Mouse (Mus musculus) embryonic facial prominence, embryonic 14.5 days (tissue): ENCODE results near the gene Sema5a. TPM values are rescaled to one million over a fixed set of nuclear protein-coding genes. Genes with fewer than 3 reads are reported as not detected.

Source experiments
- ATAC-seq: fragments of 200-750 bp; cut with Nextera tagmentation; 2 replicates; pipeline ENCODE4 v1.8.0; 2017; ENCODE audit warnings: low read depth, moderate number of reproducible peaks, moderate TSS enrichment
- DNase-seq: peaks from one replicate; pipeline ENCODE4 v3.0.0-alpha.2; 2015; ENCODE audit warnings: low spot score
- H3K27ac ChIP-seq: fragments of 300-500 bp; sonication (generic); replicated peaks from 2 replicates; pipeline ENCODE4 v1.5.1; 2014; ENCODE audit warnings: low read depth, mild to moderate bottlenecking, low read length, moderate library complexity
- H3K27me3 ChIP-seq: fragments of 300-500 bp; sonication (generic); replicated peaks from 2 replicates; pipeline ENCODE4 v1.6.1; 2014; ENCODE audit warnings: low read length; ENCODE audit not compliant: control insufficient read depth, insufficient read depth
- H3K36me3 ChIP-seq: fragments of 300-500 bp; sonication (generic); 2 replicates; pipeline ENCODE4 v1.6.1; 2014; ENCODE audit warnings: low read length, mixed read lengths; ENCODE audit not compliant: control insufficient read depth, insufficient read depth
- H3K4me1 ChIP-seq: fragments of 300-500 bp; sonication (generic); 2 replicates; pipeline ENCODE4 v1.6.1; 2014; ENCODE audit warnings: antibody characterized with exemption, low read length; ENCODE audit not compliant: control insufficient read depth, insufficient read depth
- H3K4me2 ChIP-seq: fragments of 300-500 bp; sonication (generic); 2 replicates; pipeline ENCODE4 v1.6.1; 2014; ENCODE audit warnings: low read depth, mild to moderate bottlenecking, low read length, moderate library complexity, mixed read lengths
- H3K4me3 ChIP-seq: fragments of 300-500 bp; sonication (generic); 2 replicates; pipeline ENCODE4 v1.5.1; 2014; ENCODE audit warnings: low read depth, mild to moderate bottlenecking, low read length
- H3K9ac ChIP-seq: fragments of 300-500 bp; sonication (generic); 2 replicates; pipeline ENCODE4 v1.6.1; 2014; ENCODE audit warnings: low read depth, mild to moderate bottlenecking, low read length, moderate library complexity, mixed read lengths
- H3K9me3 ChIP-seq: fragments of 300-500 bp; sonication (generic); 2 replicates; pipeline ENCODE4 v1.6.1; 2016; ENCODE audit warnings: low read length; ENCODE audit not compliant: control insufficient read depth
- WGBS: fragments of 180-500 bp; shearing (Covaris S2); extraction: QIAGEN DNeasy Blood & Tissue Kit; methylation state at CpG from one replicate; pipeline ENCODE4 v1.1.7; 2014; 5-methylcytosine and 5-hydroxymethylcytosine counted together
- polyA plus RNA-seq: library from polyadenylated mRNA; unstranded; fragments of >200 nt; fragmentation: Nextera tagmentation; extraction: Ambion mirVana; gene quantifications from 2 replicates; pipeline ENCODE4 v1.2.1, GENCODE M21; 2014

Sema5a gene
- polyA plus RNA-seq, 1 experiment from 2014 or later = 26.7 TPM

DNA sequence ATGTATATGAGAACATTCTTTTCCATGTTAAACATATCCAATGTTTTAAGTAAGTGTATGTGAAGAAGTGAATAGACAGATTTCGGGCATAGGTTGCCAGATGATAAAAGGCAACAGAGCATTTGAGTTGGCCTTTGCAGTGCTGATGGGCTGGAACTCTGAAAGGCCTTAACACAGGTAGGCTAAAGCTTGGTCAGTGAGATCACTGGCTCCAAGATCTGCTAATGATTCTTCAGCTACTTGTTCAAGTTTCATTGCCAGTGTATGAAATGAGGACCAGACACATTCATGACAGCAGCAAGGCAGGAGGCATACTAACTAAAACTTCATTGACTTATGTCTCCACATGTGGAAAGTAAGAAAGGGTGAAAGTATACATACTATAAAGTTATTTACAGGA, 154.1 kb downstream of the Sema5a start:
- H3K27ac ChIP-seq = no peak overlapping the region
- H3K9ac ChIP-seq = no peak overlapping the region
- DNase-seq (no peak), ATAC-seq (no peak)
- H3K9me3 ChIP-seq = no peaks in the 10 kb centered on the region
- H3K27me3 ChIP-seq = no peaks in the 10 kb centered on the region
- H3K36me3 ChIP-seq = no peaks in the 10 kb centered on the region
- H3K4me3 ChIP-seq = no peak overlapping the region
- peaks cover 18% of the 10 kb centered on the region; the same call in 1 of the 2 replicates for H3K4me1 ChIP-seq
- WGBS = 92% methylated on average over 1 of the region's 1 CpGs
- H3K4me2 ChIP-seq = no peak overlapping the region

- Histone ChIP-seq H3K4me2 (no peak overlapping the region), H3K4me3 (no peak overlapping the region), H3K36me3 (no peaks in the 10 kb centered on the region), H3K9me3 (no peaks in the 10 kb centered on the region), H3K27me3 (no peaks in the 10 kb centered on the region), H3K27ac (no peak overlapping the region), H3K4me1 (peaks cover 18% of the 10 kb centered on the region; the same call in 1 of the 2 replicates), H3K9ac (no peak overlapping the region)
- ATAC-seq (no peak), DNase-seq (no peak)
- 70% methylated on average over 5 of the region's 5 CpGs for WGBS
Observed at GRCm38 (mm10) chr15:32401909-32402527, 157.4 kb downstream of the Sema5a start.

DNA sequence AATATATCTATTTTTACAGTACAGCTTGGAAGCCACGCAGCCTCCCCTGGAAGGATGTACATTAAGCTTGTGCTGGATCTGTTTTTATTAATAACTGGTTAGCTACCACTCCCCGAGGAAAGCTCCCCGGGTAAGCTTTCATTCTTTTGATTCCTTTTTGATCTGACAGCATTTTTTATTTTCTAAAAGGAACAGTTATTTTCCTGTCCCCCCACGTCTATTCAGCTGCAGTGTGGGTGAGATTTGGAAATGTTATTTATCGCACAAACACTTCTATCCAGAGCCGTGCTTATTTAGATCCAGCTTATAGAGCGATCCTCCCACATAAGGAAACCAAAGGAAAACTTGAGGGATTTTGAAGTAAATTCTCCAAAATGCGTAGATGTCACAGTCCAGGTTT, 158.7 kb downstream of the Sema5a start:
- no peaks in the 10 kb centered on the region for H3K36me3 ChIP-seq
- no peak overlapping the region for H3K27ac ChIP-seq
- DNase-seq (no peak), ATAC-seq (no peak)
- H3K4me2 ChIP-seq = no peak overlapping the region
- no peak overlapping the region for H3K4me3 ChIP-seq
- no peaks in the 10 kb centered on the region for H3K9me3 ChIP-seq
- no peak overlapping the region for H3K9ac ChIP-seq
- peaks cover 18% of the 10 kb centered on the region; the same call in 1 of the 2 replicates for H3K4me1 ChIP-seq
- 62% methylated on average over 8 of the region's 8 CpGs for WGBS
- no peaks in the 10 kb centered on the region for H3K27me3 ChIP-seq

DNA sequence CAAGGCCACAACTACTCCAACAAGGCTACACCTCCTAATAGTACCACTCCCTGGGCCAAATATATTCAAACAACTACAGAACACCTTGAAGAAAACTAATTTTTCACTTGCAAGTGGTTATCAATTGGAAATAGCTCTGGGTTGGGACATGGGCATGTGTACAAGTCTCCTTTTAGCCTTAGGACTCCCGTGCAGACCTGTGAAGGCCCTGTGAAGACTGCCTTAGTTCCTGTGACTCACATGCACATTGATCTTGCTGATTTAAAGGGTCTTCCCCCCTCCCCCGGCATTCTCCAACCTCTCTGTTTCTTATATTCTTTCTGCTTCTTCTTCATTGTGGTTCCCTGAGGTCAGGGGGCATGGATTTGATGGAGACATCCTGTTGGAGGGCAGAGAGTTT, 161.8 kb downstream of the Sema5a start:
- Histone ChIP-seq H3K27me3 (no peaks in the 10 kb centered on the region), H3K36me3 (no peaks in the 10 kb centered on the region), H3K4me2 (no peak overlapping the region), H3K9me3 (no peaks in the 10 kb centered on the region), H3K4me3 (no peak overlapping the region), H3K9ac (no peak overlapping the region), H3K27ac (no peak overlapping the region), H3K4me1 (peaks cover 10% of the 10 kb centered on the region; the same call in 1 of the 2 replicates)
- ATAC-seq (no peak), DNase-seq (no peak)
- WGBS = 85% methylated on average over 2 of the region's 2 CpGs

GRCm38 (mm10) chr15:32407766-32408165, 163.2 kb downstream of the Sema5a start:
- no peaks in the 10 kb centered on the region for H3K36me3 ChIP-seq
- ATAC-seq (no peak), DNase-seq (no peak)
- H3K27ac ChIP-seq = no peak overlapping the region
- no peaks in the 10 kb centered on the region for H3K27me3 ChIP-seq
- peaks cover 7% of the 10 kb centered on the region; the same call in 1 of the 2 replicates for H3K4me1 ChIP-seq
- no peaks in the 10 kb centered on the region for H3K9me3 ChIP-seq
- no peak overlapping the region for H3K4me3 ChIP-seq
- no peak overlapping the region for H3K4me2 ChIP-seq
- no peak overlapping the region for H3K9ac ChIP-seq
- 71% methylated on average over 3 of the region's 3 CpGs for WGBS

- H3K4me1 ChIP-seq = no peaks in the 10 kb centered on the region
- DNase-seq = no peak
- no peak overlapping the region for H3K4me2 ChIP-seq
- 77% methylated on average over 2 of the region's 2 CpGs for WGBS
- H3K27ac ChIP-seq = no peak overlapping the region
- 0 out of 2 replicates have a peak, but pooled peaks cover 5% of the 10 kb centered on the region for H3K36me3 ChIP-seq
- ATAC-seq = no peak
- H3K27me3 ChIP-seq = no peaks in the 10 kb centered on the region
- no peak overlapping the region for H3K9ac ChIP-seq
- H3K4me3 ChIP-seq = no peak overlapping the region
- H3K9me3 ChIP-seq = no peaks in the 10 kb centered on the region
Observed at GRCm38 (mm10) chr15:32416291-32416690, 171.7 kb downstream of the Sema5a start.

- H3K27ac ChIP-seq = no peak overlapping the region
- H3K27me3 ChIP-seq = no peaks in the 10 kb centered on the region
- no peak for DNase-seq
- H3K9ac ChIP-seq = no peak overlapping the region
- H3K4me3 ChIP-seq = no peak overlapping the region
- WGBS = 83% methylated on average over 6 of the region's 6 CpGs
- no peak overlapping the region for H3K4me2 ChIP-seq
- no peak for ATAC-seq
- no peaks in the 10 kb centered on the region for H3K9me3 ChIP-seq
- 0 out of 2 replicates have a peak, but pooled peaks cover 5% of the 10 kb centered on the region for H3K36me3 ChIP-seq
- H3K4me1 ChIP-seq = no peaks in the 10 kb centered on the region
Observed at GRCm38 (mm10) chr15:32422631-32423030, 178.0 kb downstream of the Sema5a start.

GRCm38 (mm10) chr15:32423061-32423460, 178.5 kb downstream of the Sema5a start:
- Histone ChIP-seq H3K9me3 (no peaks in the 10 kb centered on the region), H3K27me3 (no peaks in the 10 kb centered on the region), H3K4me3 (no peak overlapping the region), H3K9ac (no peak overlapping the region), H3K4me2 (no peak overlapping the region), H3K36me3 (0 out of 2 replicates have a peak, but pooled peaks cover 5% of the 10 kb centered on the region), H3K27ac (no peak overlapping the region), H3K4me1 (no peaks in the 10 kb centered on the region)
- ATAC-seq (no peak), DNase-seq (no peak)
- 73% methylated on average over 6 of the region's 6 CpGs for WGBS
